Mouse (Mus musculus): Measurements from ENCODE around the gene Fam57b.
A peak's percentile ranks its signal among the peaks of the same experiment; 100 is the strongest.

Fam57b gene

GRCm38 (mm10) chr7:126798127-126799049 lies 920 bp downstream of the Fam57b start:
- DNase-seq (ENCODE audit: extremely low read depth, low read depth, low spot score) = no peak

GRCm38 (mm10) chr7:126799050-126799467 lies 1.6 kb downstream of the Fam57b start:
- no peak for DNase-seq (ENCODE audit: extremely low read depth, low read depth, low spot score)

GRCm38 (mm10) chr7:126799468-126800268 lies 2.2 kb downstream of the Fam57b start:
- DNase-seq (ENCODE audit: extremely low read depth, low read depth, low spot score) = no peak

- DNase-seq (ENCODE audit: extremely low read depth, low read depth, low spot score) = no peak
Observed at GRCm38 (mm10) chr7:126800269-126801056, 3.0 kb downstream of the Fam57b start.

- DNase-seq (ENCODE audit: extremely low read depth, low read depth, low spot score) = no peak
Observed at GRCm38 (mm10) chr7:126801057-126801422, 3.6 kb downstream of the Fam57b start.

GRCm38 (mm10) chr7:126802134-126802889 lies 4.8 kb downstream of the Fam57b start:
- no peak for DNase-seq (ENCODE audit: extremely low read depth, low read depth, low spot score)

GRCm38 (mm10) chr7:126803181-126803580 lies 5.7 kb downstream of the Fam57b start:
- DNase-seq (ENCODE audit: extremely low read depth, low read depth, low spot score) = no peak

GRCm38 (mm10) chr7:126803751-126804150 lies 6.3 kb downstream of the Fam57b start:
- DNase-seq (ENCODE audit: extremely low read depth, low read depth, low spot score) = no peak

- peak; percentile 91 for DNase-seq (ENCODE audit: extremely low read depth, low read depth, low spot score)
Observed at GRCm38 (mm10) chr7:126806956-126807355, 9.5 kb downstream of the Fam57b start.

- DNase-seq (ENCODE audit: extremely low read depth, low read depth, low spot score) = no peak
Observed at GRCm38 (mm10) chr7:126807405-126807804, 9.9 kb downstream of the Fam57b start.

- no peak for DNase-seq (ENCODE audit: extremely low read depth, low read depth, low spot score)
Observed at GRCm38 (mm10) chr7:126808703-126809455, 11.4 kb downstream of the Fam57b start.

GRCm38 (mm10) chr7:126809723-126810369 lies 12.4 kb downstream of the Fam57b start:
- DNase-seq (ENCODE audit: extremely low read depth, low read depth, low spot score) = no peak

GRCm38 (mm10) chr7:126815726-126816222 lies 18.3 kb downstream of the Fam57b start:
- DNase-seq (ENCODE audit: extremely low read depth, low read depth, low spot score) = no peak

GRCm38 (mm10) chr7:126816494-126816893 lies 19.0 kb downstream of the Fam57b start:
- DNase-seq (ENCODE audit: extremely low read depth, low read depth, low spot score) = no peak

- DNase-seq (ENCODE audit: extremely low read depth, low read depth, low spot score) = no peak
Observed at GRCm38 (mm10) chr7:126817595-126817994, 20.1 kb downstream of the Fam57b start.

GRCm38 (mm10) chr7:126818818-126819217 lies 21.4 kb downstream of the Fam57b start:
- DNase-seq (ENCODE audit: extremely low read depth, low read depth, low spot score) = no peak

GRCm38 (mm10) chr7:126821835-126822511 lies 24.5 kb downstream of the Fam57b start:
- no peak for DNase-seq (ENCODE audit: extremely low read depth, low read depth, low spot score)

GRCm38 (mm10) chr7:126822741-126823140 lies 25.3 kb downstream of the Fam57b start:
- no peak for DNase-seq (ENCODE audit: extremely low read depth, low read depth, low spot score)

All from fat pad, adult 2 months (tissue).